Mouse (Mus musculus) CH12.LX (cell line): ENCODE measurements at regions not wholly inside any gene's neighbourhood (a gene's known extent, or its start where the extent isn't known, plus 50 kb on each side); places are given as distances from the start of the nearest gene placed in this dataset.

Experiments used
- DNase-seq: peaks from one replicate; pipeline ENCODE4 v3.0.0-alpha.2; 2013; ENCODE audit errors: extremely low read depth
- H3K27ac ChIP-seq: 2 replicates; pipeline ENCODE4 v1.5.1; 2012; ENCODE audit warnings: low read depth, mild to moderate bottlenecking, control low read depth, moderate library complexity; ENCODE audit not compliant: insufficient read depth
- H3K27me3 ChIP-seq: replicated peaks from 2 replicates; pipeline ENCODE3; 2012; ENCODE audit warnings: inconsistent platforms
- H3K36me3 ChIP-seq, 2 experiments: replicated peaks in 1 of 2; 2 replicates each; pipeline versions ENCODE3 to v1.6.1; 2012; ENCODE audit warnings: inconsistent platforms in 1 of 2, low read length in 1 of 2, mild to moderate bottlenecking in 1 of 2, mixed read lengths in 1 of 2, moderate library complexity in 1 of 2; ENCODE audit not compliant: control insufficient read depth in 1 of 2, insufficient read depth in 1 of 2
- H3K4me1 ChIP-seq, 2 experiments: 2 replicates each; pipeline ENCODE4 v1.6.1; 2012; ENCODE audit warnings: inconsistent platforms in 1 of 2, moderate library complexity in 1 of 2; ENCODE audit not compliant: insufficient read depth in 2 of 2, control insufficient read depth in 1 of 2
- H3K4me2 ChIP-seq: 2 replicates; pipeline ENCODE4 v1.6.1; 2012; ENCODE audit warnings: low read depth, mild to moderate bottlenecking, control low read depth; ENCODE audit not compliant: poor library complexity, insufficient read depth, severe bottlenecking
- H3K4me3 ChIP-seq, 3 experiments: fragments of 150-350 bp in 1 of 3; sonication (generic) in 1 of 3; replicated peaks in 1 of 3; 2 replicates each; pipeline versions ENCODE3 to v1.5.1; 2011 to 2012; ENCODE audit warnings: low read depth in 2 of 3, low read length in 2 of 3, mild to moderate bottlenecking in 2 of 3, moderate library complexity in 2 of 3, control low read depth in 1 of 3, improper control_type of control experiment in 1 of 3, inconsistent platforms in 1 of 3, mixed read lengths in 1 of 3; ENCODE audit not compliant: poor library complexity in 1 of 3
- H3K79me2 ChIP-seq: replicated peaks from 2 replicates; pipeline ENCODE4 v1.6.1; 2012; ENCODE audit warnings: mild to moderate bottlenecking, moderate library complexity; ENCODE audit not compliant: control insufficient read depth, poor library complexity, insufficient read depth, severe bottlenecking; ENCODE audit errors: extremely low read depth
- H3K9ac ChIP-seq: 2 replicates; pipeline ENCODE4 v1.6.1; 2012; ENCODE audit warnings: low read depth, mild to moderate bottlenecking, control low read depth, moderate library complexity; ENCODE audit not compliant: insufficient read depth
- H3K9me3 ChIP-seq: replicated peaks from 2 replicates; pipeline ENCODE3; 2012; ENCODE audit warnings: low read length, inconsistent platforms, mixed read lengths
- CHD2 ChIP-seq: IDR thresholded peaks from 2 replicates; pipeline ENCODE4 v1.6.1; 2011; ENCODE audit warnings: low read length, improper control_type of control experiment
- CTCF ChIP-seq, 2 experiments: IDR thresholded peaks in 1 of 2; conservative IDR thresholded peaks in 1 of 2; 2 replicates each; pipeline ENCODE4 v1.5.1; 2011 to 2012; ENCODE audit warnings: low read depth in 2 of 2, low read length in 2 of 2, improper control_type of control experiment in 1 of 2, inconsistent platforms in 1 of 2, mild to moderate bottlenecking in 1 of 2, moderate library complexity in 1 of 2
- E2F4 ChIP-seq: IDR thresholded peaks from 2 replicates; pipeline ENCODE4 v1.6.1; 2011; ENCODE audit warnings: low read depth, low read length, improper control_type of control experiment; ENCODE audit not compliant: insufficient replicate concordance
- ELF1 ChIP-seq: IDR thresholded peaks from 2 replicates; pipeline ENCODE4 v1.6.1; 2014; ENCODE audit warnings: low read depth, mild to moderate bottlenecking, inconsistent platforms, low read length, improper control_type of control experiment
- EP300 ChIP-seq: IDR thresholded peaks from 2 replicates; pipeline ENCODE4 v1.6.1; 2011; ENCODE audit warnings: low read length, improper control_type of control experiment
- GABPA ChIP-seq: IDR thresholded peaks from 2 replicates; pipeline ENCODE4 v1.6.1; 2012; ENCODE audit warnings: low read depth, low read length, improper control_type of control experiment, inconsistent platforms; ENCODE audit not compliant: insufficient replicate concordance
- JUND ChIP-seq: conservative IDR thresholded peaks from 2 replicates; pipeline ENCODE4 v1.6.1; 2011; ENCODE audit warnings: low read depth, low read length, improper control_type of control experiment
- MAX ChIP-seq: IDR thresholded peaks from 2 replicates; pipeline ENCODE4 v1.6.1; 2011; ENCODE audit warnings: low read length, improper control_type of control experiment
- MEF2A ChIP-seq: IDR thresholded peaks from 2 replicates; pipeline ENCODE4 v1.6.1; 2014; ENCODE audit warnings: low read depth, mild to moderate bottlenecking, inconsistent platforms, low read length, improper control_type of control experiment, borderline replicate concordance
- NRF1 ChIP-seq: IDR thresholded peaks from 2 replicates; pipeline ENCODE4 v1.6.1; 2014; ENCODE audit warnings: low read depth, mild to moderate bottlenecking, inconsistent platforms, low read length, improper control_type of control experiment, moderate library complexity
- POLR2AphosphoS2 ChIP-seq: IDR thresholded peaks from 2 replicates; pipeline ENCODE4 v1.6.1; 2011; ENCODE audit warnings: low read depth, low read length, improper control_type of control experiment
- TBP ChIP-seq: conservative IDR thresholded peaks from 2 replicates; pipeline ENCODE4 v1.6.1; 2011; ENCODE audit warnings: low read depth, low read length, improper control_type of control experiment
- UBTF ChIP-seq: IDR thresholded peaks from 2 replicates; pipeline ENCODE4 v1.6.1; 2012; ENCODE audit warnings: low read depth, mild to moderate bottlenecking, inconsistent platforms, low read length, improper control_type of control experiment, moderate library complexity
- USF2 ChIP-seq: conservative IDR thresholded peaks from 2 replicates; pipeline ENCODE4 v1.6.1; 2011; ENCODE audit warnings: low read depth, low read length, improper control_type of control experiment
- ZC3H11A ChIP-seq: IDR thresholded peaks from 2 replicates; pipeline ENCODE4 v1.6.1; 2012; ENCODE audit warnings: low read depth, mild to moderate bottlenecking, inconsistent platforms, low read length, improper control_type of control experiment
- ZNF384 ChIP-seq: IDR thresholded peaks from 2 replicates; pipeline ENCODE4 v1.6.1; 2012; ENCODE audit warnings: low read depth, low read length, improper control_type of control experiment, inconsistent platforms
- dilution Hi-C: fragments of 300-500 bp; cut with MboI; formaldehyde crosslinking; loops from 2 replicates; pipeline ENCODE4 v1.14.3; 2020; ENCODE audit warnings: low sequenced_read_pairs; ENCODE audit not compliant: extremely low pct_unique_long_range_greater_than_20kb, extremely low pct_ligation_motif_present
- in situ Hi-C: fragments of 300-500 bp; cut with MboI; formaldehyde crosslinking; loops from 3 replicates; pipeline ENCODE4 v1.14.3; 2019; ENCODE audit warnings: low sequenced_read_pairs, low pct_ligation_motif_present, low pct_unique_long_range_greater_than_20kb, mixed read lengths

DNA sequence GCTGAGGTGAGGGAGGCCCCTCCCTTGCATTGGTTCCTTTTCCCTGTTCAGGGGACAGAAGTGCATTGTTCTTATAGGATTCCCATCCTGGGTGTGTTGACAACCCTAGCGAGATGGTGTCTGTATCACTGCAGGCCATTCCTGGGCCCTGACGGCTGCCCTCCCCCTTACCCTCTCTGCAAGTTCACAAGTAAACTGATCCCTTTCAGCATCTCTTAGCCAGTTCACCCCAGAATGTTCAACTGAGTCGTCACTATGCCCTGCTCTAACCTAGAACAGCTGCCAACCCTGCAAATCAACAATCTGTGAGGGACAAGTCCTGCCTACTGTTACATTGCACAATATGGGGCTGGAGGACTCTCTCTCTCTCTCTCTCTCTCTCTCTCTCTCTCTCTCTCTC lies 109.3 kb downstream of the Tmem18 start:
- H3K9ac ChIP-seq: no peak overlapping the region
- no peak overlapping the region for H3K27ac ChIP-seq
- dilution Hi-C loops (no loop called here), in situ Hi-C loops (no loop called here)
- H3K4me2 ChIP-seq: no peak overlapping the region
- no peak overlapping the region for H3K4me3 ChIP-seq
- H3K79me2 ChIP-seq: no peaks in the 10 kb centered on the region
- H3K4me1 ChIP-seq: peaks cover 0 to 4% of the 10 kb centered on the region in 2 experiments; a peak in 3 of 4 replicates
- no peaks in the 10 kb centered on the region for H3K27me3 ChIP-seq
- no peaks in the 10 kb centered on the region for H3K36me3 ChIP-seq
- no peak for TF ChIP-seq TBP
- TF ChIP-seq JUND: no peak
- no peak for TF ChIP-seq MEF2A
- TF ChIP-seq GABPA: no peak
- TF ChIP-seq UBTF: no peak
- no peak for TF ChIP-seq ZNF384
- TF ChIP-seq USF2: no peak
- no peak for TF ChIP-seq MAX
- no peak for TF ChIP-seq EP300
- TF ChIP-seq ELF1: no peak
- TF ChIP-seq, all 38 proteins: peak for 0
- H3K9me3 ChIP-seq: no peaks in the 10 kb centered on the region
- DNase-seq: no peak

DNA sequence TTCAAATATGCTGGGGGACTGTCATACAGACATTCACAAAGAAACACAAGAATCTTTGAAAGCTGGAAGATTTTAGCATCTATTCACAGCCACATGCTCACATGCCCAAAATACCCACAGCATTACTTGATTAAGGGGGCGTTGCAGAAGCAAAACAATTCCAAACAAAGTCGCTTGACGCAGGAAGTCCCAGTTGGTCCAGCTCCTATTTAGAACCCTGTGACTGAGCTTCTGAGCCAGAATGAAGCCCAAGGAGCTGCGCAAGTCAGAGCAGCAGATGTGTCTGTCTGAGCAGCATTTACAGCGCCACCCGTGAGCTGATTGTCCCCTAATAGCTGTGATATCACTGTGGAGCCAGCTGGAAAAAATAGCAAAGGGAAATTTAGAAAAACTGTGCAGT lies 114.0 kb downstream of the Tmem18 start:
- H3K36me3 ChIP-seq: no peaks in the 10 kb centered on the region
- peaks cover 0 to 4% of the 10 kb centered on the region in 2 experiments; a peak in 3 of 4 replicates for H3K4me1 ChIP-seq
- in situ Hi-C loops: no loop called here
- no peak overlapping the region for H3K4me3 ChIP-seq
- no peak overlapping the region for H3K4me2 ChIP-seq
- no peak overlapping the region for H3K9ac ChIP-seq
- no peak for DNase-seq
- no peaks in the 10 kb centered on the region for H3K79me2 ChIP-seq
- H3K27me3 ChIP-seq: no peaks in the 10 kb centered on the region
- no peak overlapping the region for H3K27ac ChIP-seq
- no peaks in the 10 kb centered on the region for H3K9me3 ChIP-seq
- dilution Hi-C loops: no loop called here
- TF ChIP-seq POLR2AphosphoS2 (no peak), MEF2A (no peak), MAX (no peak), CTCF (conservative IDR thresholded peaks at IDR 0.05 in 1 of 2, IDR thresholded peaks at IDR 0.05 in 1 of 2; ENCODE audit: low read depth in 2 of 2, low read length in 2 of 2) (no peak), EP300 (no peak), E2F4 (no peak), ZC3H11A (no peak), NRF1 (no peak), UBTF (no peak), CHD2 (no peak), JUND (no peak)
